Mouse (Mus musculus): ENCODE measurements around the gene Rab44.

- TF ChIP-seq GATA1 (IDR thresholded peaks at IDR 0.05; ENCODE audit: low read length) (no peak), TAL1 (IDR thresholded peaks at IDR 0.05; ENCODE audit: low read length) (no peak)
Observed at GRCm38 (mm10) chr17:29122817-29123216, 8.9 kb downstream of the Rab44 start.
